Mouse (Mus musculus): ENCODE data around the gene Iqsec1.
A peak's percentile ranks its signal among the peaks of the same experiment; 100 is the strongest.
"Not testable (repeated sequence)": the region's sequence is repeated elsewhere in the genome, so short reads cannot be mapped to it uniquely, and the experiment has no call there.

The Iqsec1 gene

GRCm38 (mm10) chr6:90644965-90645364, 343.5 kb downstream of the Iqsec1 start:
- DNase-seq: no peak

GRCm38 (mm10) chr6:90643057-90643456, 345.4 kb downstream of the Iqsec1 start:
- no peak for DNase-seq

GRCm38 (mm10) chr6:90635611-90636010, 352.9 kb downstream of the Iqsec1 start:
- DNase-seq: no peak

- DNase-seq: no peak
Observed at GRCm38 (mm10) chr6:90635081-90635480, 353.4 kb downstream of the Iqsec1 start.

GRCm38 (mm10) chr6:90632526-90632925, 356.0 kb downstream of the Iqsec1 start:
- not testable (repeated sequence) for DNase-seq

- no peak for DNase-seq
Observed at GRCm38 (mm10) chr6:90630427-90630826, 358.1 kb downstream of the Iqsec1 start.

GRCm38 (mm10) chr6:90629506-90629905, 359.0 kb downstream of the Iqsec1 start:
- no peak for DNase-seq

GRCm38 (mm10) chr6:90627556-90627955, 360.9 kb downstream of the Iqsec1 start:
- DNase-seq: no peak

GRCm38 (mm10) chr6:90625207-90625994, 363.1 kb downstream of the Iqsec1 start:
- no peak for DNase-seq

GRCm38 (mm10) chr6:90624733-90625132, 363.8 kb downstream of the Iqsec1 start:
- DNase-seq: no peak

GRCm38 (mm10) chr6:90624184-90624583, 364.3 kb downstream of the Iqsec1 start:
- DNase-seq: peak in 1 of 2 experiments; percentile 21

- DNase-seq: no peak
Observed at GRCm38 (mm10) chr6:90623456-90623836, 365.0 kb downstream of the Iqsec1 start.

- no peak for DNase-seq
Observed at GRCm38 (mm10) chr6:90622758-90623455, 365.6 kb downstream of the Iqsec1 start.

GRCm38 (mm10) chr6:90621584-90621890, 366.9 kb downstream of the Iqsec1 start:
- DNase-seq: no peak

- DNase-seq: no peak
Observed at GRCm38 (mm10) chr6:90620791-90621583, 367.5 kb downstream of the Iqsec1 start.

GRCm38 (mm10) chr6:90619936-90620335, 368.5 kb downstream of the Iqsec1 start:
- no peak for DNase-seq

GRCm38 (mm10) chr6:90618821-90619636, 369.5 kb downstream of the Iqsec1 start:
- DNase-seq: no peak

GRCm38 (mm10) chr6:90618274-90618673, 370.2 kb downstream of the Iqsec1 start:
- no peak for DNase-seq

- no peak for DNase-seq
Observed at GRCm38 (mm10) chr6:90616481-90616880, 372.0 kb downstream of the Iqsec1 start.

- no peak for DNase-seq
Observed at GRCm38 (mm10) chr6:90615991-90616390, 372.5 kb downstream of the Iqsec1 start.

- no peak for DNase-seq
Observed at GRCm38 (mm10) chr6:90615362-90615761, 373.1 kb downstream of the Iqsec1 start.

- no peak for DNase-seq
Observed at GRCm38 (mm10) chr6:90613277-90613676, 375.2 kb downstream of the Iqsec1 start.

- DNase-seq: no peak
Observed at GRCm38 (mm10) chr6:90610248-90610647, 378.2 kb downstream of the Iqsec1 start.
